Mouse (Mus musculus): ENCODE results near the gene Pwp2.
A peak's percentile ranks its signal among the peaks of the same experiment; 100 is the strongest.

The Pwp2 gene

DNA sequence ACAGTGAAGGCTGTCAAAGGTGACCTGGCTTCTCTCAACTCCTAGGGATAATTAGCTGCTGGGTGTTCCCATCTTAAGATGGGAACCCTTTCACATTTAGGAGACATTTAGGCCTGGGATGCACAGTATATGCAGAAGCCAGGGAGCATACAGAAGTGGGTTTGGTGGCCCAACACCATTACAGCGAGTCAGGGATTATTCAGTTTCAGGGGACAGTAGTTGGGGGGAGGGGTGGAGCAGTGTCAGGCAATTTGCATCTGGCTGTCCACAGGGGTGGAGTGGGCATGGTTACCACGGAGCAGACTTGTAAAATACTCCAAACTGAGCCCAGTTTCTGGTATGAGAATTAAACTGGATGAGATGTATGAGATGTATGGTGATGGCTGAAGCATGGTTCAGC is 14.5 kb downstream of the Pwp2 start:
- no peak for DNase-seq

DNA sequence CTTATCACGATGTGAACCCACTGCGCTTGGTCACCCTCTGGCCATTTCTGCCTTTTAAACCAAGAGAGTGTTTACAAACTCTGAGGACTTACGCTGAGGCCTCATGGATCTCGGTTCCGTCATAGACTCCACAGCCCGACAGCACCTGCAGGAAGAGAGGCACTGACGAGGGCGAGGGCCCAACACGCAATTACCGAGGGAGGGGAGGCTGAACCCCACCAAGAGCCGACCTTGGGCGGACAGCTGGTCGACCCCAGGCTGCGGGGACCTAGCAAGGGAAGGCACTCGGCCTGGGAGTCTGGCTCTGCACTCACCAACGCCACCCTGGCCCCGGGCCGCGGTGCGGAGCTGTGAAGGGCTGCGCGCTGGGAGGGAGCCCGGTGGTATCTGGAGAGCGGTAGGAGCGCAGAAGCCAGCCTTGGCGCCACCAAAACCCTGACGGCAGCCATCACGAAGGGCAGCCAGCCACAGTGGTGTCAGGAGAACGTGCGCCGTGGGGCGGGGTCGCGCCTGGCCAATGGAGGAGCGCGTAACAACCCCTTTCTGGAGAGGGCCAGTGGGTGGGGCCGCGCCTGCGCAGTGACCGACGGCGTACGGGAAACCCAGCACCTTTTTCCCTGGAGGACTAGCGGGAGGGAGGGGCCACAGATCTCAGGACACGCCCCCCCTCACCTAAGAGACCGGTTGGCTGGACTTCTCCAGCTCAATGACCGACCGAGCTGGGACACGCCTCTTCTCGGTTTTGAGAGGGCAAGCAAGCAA is 15.5 kb downstream of the Pwp2 start, which contains the start of gene D10Jhu81e:
Gene D10Jhu81e (minus strand): TSS at position 502 of the 762 bp plus-strand sequence.
- peak; percentile 100 for DNase-seq

DNA sequence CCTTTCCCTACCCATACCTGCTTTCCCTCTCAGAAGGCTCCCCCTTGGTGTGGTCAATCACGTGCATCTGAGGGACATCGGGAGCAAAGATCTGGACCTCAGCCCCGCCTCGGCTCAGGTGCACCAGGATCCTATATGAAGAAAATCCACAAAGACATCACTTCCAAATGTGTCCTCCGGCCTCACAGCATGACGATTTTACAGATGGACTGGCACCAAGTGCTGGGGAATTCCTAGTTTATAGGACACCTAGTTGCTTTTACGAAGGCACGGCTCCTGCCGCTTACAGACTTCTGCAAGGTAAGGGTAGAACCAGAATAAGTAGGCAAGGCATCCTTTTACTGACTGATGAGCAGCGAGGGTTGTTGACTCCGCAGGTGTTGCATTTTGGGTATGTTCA is 16.2 kb downstream of the Pwp2 start:
- peak in 1 of 2 experiments; percentile 35 for DNase-seq

DNA sequence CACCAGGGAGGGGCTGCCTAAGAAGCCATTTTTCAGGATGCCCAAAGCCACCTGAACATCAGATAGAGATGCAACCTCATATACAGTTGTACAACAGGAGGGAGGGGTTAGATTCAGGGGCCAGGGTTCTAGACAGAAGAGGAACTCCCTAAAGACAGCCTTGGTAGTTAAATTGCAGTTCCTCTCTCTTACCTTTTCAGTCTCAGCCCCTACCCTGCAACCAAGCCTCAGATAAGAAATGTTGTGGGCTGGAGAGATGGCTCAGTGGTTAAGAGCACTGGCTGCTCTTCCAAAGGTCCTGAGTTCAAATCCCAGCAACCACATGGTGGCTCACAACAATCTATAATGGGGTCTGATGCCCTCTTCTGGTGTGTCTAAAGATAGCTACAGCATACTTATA is 17.2 kb downstream of the Pwp2 start:
- no peak for DNase-seq

DNA sequence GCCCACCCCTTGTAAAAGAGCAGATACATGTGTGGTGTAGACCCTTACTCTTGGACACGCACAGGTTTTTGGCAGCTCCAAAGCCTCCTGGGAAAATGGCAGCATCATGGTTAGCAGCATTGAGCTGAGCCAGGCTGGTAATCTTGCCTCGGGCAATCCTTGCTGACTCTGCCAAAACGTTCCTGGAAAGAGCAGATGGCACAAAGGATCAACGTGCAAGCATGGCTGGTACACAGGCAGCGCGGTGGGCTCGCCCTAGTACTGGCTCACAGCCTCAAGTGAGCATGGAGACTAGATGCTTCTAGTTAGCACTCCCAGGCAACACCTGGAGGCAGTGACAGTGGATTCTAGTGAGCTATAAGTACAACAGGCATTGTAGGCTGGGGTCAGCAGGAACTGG is 17.6 kb downstream of the Pwp2 start:
- DNase-seq, result peak; percentile 53 to 55

DNA sequence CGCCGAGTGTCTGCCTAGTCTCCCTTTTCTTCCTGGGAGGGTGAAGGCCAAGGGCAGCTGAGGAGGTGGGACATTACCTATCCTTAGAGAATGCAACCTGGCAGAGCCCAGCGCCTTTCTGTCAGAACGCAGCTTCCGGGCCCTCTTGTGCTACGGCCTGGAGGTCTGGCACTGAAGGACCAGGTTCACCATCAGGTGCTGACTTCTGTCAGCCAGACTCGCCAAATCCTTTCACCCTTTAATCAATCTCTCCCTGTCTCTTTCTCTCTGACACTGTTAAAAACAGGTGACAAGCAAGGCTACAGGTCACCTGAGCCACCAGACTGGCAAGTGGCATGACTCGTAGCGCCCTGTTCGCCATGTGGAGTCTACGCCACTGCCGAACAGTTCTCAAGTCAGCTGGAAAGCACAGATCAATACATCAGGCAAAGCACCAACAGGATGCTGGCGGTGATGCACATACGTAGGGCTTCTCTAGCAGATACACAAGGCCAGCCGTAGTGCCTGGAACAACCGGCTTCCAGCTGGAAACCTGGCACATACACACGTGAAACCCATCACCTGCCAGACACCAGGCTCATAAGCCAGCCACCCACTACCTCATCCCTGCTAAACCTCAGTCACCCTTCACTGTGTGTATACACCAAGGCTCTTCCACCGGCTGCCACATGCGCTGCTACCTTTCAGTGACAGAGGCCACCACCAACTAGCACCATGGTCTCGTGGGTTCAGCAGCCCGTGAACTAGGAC is 19.5 kb downstream of the Pwp2 start:
- DNase-seq, result peak; percentile 46 to 51

DNA sequence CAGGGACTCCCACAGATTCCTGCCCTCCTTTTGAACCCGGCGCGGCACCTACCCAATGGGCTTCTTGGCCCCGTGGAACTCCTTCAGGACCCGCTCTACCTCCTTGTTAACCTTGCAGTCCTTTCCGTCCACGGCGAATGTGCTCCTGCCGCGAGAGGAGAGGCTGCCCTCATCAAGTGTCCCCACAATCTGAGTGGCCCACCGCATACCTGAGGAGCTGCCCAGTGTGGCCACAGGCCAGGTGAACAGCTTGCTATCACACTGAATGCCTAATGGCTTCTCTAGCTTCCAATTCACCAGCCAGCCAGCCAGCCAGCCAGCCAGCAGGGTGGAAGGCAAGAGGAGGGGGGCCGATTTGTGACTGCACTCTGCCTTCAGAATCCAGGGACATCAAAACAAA is 20.2 kb downstream of the Pwp2 start:
- DNase-seq, result peak; percentile 82 to 84

DNA sequence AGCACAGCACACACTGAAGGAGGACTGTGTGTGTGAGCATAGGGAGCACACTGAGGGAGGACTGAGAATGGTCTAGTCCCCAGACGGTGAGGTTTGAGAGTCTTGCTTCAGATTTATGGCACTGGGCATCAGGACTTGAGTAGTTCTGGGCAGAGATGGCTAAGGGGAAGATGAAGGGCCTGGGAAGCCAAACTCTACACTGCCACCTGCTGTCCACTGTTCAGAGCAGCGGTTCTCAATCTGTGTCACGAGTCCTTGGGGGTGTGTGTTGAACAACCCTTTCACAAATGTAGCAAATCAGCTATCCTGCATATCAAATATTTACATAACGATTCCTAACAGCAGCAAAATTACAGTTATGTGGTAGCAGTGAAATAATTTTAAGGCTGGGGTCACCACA is 21.0 kb downstream of the Pwp2 start:
- peak; percentile 78 to 80 for DNase-seq

DNA sequence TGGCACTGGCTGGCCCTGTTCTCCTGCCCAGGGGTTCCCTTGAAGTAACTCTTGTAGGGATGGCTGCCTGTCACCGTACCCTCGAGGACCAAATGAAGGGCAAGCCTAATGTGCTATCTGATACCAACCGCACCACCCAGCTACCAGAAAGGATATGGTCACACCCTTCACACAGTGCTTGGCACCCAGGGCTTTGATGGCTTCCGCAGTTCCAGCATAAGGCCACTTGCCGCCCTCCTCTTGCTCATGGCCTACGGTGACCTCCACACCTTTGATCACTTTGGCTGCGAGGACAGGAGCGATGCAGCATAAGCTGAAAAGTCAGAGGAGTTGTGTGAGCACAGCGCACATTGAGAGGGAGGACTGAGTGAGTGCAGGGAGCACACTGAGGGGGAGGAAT is 21.7 kb downstream of the Pwp2 start:
- DNase-seq, result no peak

DNA sequence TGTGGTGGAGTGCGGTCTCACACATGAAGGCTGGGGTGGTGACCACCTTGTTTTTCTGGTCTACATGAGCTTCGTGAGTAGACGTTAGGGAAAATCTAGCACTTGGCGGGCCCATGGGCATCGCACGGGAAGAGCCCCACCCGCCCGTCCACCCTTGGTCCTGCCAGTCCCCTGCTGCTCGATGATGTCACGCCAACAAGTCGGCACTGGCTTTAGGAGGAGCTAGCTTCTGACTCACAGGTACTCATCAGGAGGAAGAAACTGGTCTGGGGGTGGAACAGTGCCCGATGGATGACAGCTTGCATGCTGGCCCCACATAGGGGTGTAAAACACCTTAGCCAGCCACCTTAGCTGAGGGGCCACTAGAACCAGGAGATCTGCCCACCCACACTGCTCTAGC is 22.3 kb downstream of the Pwp2 start:
- no peak for DNase-seq

DNA sequence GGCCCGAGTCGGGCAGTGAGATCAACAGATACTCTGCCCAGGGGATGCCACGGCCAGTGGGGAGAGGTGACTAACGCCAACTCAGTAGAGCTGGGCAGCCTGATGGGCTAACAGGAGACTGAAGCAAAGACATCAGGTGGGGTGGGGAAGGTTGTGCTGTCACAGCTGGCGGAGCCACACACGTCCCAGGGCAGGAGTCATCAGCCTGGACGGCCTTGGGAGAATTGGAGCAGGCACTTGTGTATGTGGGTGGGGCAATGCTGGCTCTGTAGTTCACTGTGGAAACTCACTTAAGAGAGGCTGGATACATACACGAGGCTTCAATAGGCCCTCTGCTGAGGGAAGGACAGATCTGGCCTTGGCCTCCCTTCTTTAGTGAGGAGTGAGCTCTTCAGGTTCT is 23.9 kb downstream of the Pwp2 start:
- DNase-seq, result no peak

DNA sequence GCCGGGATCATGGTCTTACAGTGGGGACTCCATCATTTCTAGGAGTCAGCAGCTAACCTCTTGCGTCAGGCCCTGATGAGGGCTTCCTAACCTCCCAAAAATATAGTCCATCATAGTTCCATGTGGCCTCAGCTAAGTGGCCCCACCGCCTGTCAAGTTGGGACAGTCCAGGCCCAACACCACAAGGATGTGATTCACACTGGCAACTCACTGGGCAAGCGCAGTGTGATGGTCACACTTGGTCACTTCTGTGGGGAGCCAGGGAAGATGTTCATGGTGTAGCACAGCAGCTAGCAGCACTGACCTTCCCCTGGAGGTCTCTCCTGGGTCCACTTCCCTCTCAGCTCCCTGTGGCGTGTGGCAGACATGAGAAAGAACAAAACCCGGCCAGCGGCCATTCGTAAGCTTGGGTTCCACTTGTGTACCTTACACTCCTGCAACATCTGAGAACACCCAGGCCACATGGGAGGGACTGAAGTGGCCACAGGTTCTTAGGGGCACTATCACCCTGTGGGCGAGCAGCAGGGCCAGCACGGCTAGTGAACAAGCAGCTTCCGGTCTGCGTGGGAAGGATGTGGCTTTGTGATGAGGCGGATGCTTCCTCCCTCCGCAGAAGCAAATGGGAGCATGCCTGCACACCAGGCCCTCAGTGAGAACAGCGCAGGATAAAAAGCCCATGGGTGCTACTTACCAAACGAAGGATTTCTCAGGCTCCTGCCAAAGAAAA is 24.4 kb downstream of the Pwp2 start:
- DNase-seq, result no peak

DNA sequence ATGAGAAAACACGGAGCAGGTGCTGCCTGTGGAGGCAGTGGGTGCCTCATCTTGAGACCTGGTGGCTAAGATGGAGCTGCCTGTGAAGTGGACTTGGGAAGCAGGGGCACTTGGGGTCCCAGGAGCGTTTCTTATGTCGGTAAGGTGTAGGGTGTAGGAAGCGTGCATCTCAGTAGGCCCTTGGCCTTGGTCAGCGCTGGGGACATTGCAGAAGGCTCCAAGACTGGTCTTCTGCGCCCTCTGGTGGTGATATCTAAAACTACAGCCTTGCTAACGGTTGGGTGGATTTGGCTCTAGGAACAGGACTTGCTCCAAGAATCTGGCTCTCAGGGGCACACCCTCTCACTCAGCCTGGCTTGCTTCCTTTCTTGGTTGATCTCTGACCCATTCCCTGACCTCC is 25.0 kb downstream of the Pwp2 start:
- peak; percentile 86 to 87 for DNase-seq

DNA sequence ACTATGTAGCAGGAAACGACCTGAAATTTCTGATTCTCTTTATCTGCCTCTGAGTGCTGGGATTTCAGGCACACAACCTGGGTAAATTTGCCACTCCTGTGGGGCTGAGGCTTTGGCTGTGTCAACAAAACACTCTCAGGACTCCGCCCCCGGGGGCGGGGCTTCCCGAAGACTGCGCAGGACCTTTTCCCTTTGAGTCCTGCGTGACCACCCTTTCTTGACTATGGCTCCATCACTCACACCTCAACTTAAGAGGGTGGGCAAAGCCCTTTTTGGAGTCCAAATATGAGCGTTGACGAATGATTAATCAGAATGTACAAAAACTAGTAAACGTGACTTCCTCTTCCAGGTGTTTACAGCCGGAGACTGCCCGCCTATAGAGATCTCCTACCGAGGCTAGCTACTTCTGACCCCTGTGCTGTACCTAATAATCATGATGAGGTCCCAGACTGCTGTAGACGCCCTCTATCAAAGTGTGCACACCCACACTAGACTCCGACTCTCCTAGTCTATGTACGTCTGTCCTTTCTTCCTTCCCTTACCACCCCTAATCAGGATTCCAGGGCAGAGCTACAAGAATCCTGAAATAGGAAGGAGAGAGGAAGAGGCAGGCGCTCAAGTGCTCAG is 25.6 kb downstream of the Pwp2 start:
- peak; percentile 71 to 72 for DNase-seq

DNA sequence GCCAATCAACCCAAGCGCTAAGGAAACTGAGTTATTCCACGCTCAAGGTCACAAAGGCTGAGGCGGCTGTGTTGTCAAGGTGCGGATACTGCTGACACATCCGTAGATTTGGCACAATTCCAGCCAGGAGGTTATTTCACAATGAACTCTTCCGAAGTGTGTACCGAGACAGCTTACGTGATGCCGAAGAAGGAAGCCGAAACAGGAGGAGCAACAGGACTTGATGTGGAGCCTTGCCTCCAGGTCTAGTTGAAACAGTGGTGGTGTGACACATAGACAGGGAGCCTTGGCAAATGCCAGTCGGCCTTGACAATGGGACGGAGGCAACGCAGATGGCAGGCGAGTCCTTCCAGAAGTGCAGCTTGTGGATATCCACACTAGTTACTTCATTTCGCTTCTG is 26.9 kb downstream of the Pwp2 start:
- no peak for DNase-seq

DNA sequence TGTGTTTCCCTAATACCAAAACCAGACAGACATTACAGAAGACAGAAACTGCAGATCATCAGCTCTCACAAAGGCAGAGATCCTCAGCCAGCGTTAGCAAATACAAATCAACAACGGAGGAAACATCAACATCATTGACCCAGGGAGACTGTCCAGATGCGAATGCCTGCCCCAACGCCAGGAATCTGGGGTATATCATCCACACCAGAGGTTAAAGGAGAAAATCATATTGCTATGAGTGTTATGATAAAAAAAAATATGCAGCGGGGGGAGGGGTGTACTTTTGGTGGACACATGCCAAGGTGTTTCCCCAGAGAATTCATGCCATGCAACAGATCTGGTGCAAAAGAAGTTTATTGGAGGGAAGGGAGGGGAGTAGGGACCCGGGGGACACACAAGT is 28.0 kb downstream of the Pwp2 start:
- DNase-seq, result no peak

DNA sequence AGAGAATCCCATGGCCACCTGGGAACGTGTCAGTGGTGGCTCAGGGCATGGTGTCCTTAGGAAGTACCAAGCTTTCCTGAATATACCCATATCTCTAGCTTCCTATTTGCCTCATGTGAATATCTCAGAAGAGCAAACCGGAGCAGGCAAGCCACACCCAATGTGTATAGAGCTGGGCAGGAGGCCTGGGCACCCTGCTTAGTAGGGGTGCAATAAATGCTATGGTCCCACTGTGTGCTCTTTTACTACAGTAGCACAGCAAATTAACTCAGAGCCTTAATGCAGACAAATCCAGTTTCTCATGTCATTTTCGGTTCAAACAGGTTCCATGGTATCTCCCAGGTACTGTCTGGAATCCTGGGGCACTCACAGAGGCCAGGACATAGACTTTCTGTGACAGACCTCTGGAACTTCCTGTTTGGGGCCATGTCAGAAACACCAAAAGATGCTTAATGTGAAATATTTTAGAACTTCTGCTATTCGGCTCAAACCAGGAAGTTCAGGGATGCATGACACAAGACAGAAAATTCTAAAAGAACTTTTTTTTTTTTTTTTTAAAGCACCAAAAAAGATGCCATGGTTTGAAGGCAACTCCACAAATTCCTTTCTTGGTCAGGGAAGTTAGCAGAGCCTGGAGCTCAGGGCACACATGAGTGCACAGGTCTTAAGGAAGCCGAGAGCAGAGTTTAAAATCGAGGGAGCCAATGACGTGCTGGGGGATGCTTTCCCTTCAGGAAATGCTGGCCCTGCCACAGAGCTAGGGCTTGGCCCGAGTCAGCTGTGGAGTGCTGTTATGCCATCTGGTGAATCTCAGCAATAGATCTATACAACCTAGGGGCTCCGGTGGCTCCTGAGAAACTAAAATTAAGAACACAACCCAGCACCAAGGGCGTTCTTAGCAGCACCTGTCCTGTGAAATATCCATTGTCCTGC is 35.8 kb downstream of the Pwp2 start:
- DNase-seq, result no peak

DNA sequence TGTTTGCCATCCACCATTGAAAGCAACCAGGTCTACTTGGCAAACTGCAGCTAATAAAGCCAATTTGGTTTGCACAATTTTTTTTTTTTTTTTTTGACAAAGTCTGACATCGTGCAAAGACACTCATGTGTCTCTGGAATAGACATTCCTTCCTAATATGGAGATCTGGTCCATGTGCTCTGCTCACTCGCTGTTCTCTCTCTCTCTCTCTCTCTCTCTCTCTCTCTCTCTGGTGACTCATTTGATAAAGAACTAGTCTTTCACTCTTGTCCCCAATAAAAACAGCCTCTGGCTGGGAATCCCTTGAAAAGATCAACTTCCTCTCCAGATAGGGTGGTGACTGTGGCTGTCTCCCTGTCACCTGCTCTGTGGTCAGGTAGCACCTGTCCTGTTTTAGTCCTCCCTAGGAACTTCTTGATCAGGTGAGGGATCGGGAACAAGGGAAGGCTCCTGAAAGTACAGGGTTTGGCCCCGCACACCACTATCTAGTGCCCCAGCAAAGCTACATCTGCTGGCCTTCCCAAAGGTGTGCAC is 37.0 kb downstream of the Pwp2 start:
- DNase-seq, result no peak

DNA sequence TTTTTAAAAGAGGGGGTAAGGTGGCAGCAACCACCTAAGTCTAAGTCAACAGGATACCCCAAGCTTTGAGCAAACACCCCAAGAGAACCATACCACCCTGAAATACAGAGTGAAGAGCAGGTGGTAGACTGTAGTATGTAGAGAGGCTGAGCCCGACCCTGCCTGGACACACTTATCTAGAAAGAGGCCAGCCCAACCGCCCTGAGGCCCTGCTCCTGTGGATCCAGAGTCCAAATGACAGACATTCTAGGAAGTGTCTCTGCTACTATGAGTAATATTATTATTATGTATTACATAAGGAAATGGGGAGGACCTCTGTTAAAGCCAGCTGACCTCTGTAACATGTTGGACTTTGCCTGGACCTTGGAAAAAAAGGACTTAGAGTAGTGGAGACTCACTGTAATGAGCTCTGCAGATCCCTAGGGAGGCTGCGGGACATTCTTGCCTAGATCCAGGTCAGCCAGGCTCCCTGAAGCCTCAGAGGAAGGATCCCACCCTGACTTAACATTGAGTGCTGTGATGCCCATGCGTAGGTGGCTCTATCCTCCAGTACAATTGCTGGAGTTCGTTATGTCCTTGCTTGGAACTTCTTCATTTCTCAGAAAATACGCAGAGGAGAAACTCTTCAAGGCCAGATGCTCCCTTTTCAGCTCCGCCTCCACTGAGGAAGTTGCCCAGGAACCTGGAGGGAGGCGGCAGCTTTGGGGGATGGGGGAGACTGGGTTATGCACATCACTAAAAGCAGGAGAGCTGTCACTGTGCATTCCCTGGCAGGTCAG is 41.0 kb downstream of the Pwp2 start:
- DNase-seq, result no peak

DNA sequence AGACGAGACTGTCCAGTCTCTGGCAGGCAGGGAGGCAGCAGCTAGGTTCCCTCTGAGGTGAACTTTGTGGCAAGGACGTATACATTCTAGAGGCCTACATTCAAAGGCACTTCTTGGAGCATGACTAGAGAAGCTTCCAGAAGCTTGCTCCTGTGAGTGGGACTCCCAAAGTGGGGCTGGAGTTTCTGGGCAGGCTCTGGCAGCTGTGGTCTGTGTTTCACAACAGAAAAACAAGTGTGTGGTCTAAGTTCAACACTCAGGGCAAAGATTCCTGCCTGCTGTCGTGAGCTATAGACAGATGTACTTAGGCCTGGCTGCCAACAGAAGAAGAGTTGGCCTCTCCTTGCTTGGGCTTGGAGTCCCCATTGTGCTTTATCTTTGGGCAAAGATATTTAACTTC is 44.1 kb downstream of the Pwp2 start:
- DNase-seq, result no peak

DNA sequence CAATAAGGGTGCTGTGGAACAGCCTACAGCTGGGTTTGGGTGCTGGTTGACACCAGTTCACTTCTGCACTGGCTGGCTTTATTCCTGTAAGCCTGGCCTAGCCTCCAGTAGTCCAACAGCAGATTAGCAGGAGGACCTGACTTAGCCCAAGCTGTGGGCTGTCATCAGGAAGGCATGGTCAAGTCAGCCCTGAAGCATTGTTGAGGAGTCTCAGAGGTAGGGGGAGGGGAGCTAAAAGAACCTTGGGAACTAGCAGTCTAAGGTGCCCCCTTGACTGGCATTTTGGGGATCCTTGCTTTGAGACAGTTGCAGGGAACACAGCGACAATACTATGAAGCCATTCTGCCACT is 44.7 kb downstream of the Pwp2 start:
- no peak for DNase-seq

Measured in cerebellum, adult 18-20 months (tissue).